Mouse (Mus musculus): Measurements from ENCODE around the gene Pcolce2. TPM values are rescaled to one million over a fixed set of nuclear protein-coding genes. Genes with fewer than 3 reads are reported as not detected.

Pcolce2 gene
- polyA plus RNA-seq, 1 experiment: 1.5 TPM

DNA sequence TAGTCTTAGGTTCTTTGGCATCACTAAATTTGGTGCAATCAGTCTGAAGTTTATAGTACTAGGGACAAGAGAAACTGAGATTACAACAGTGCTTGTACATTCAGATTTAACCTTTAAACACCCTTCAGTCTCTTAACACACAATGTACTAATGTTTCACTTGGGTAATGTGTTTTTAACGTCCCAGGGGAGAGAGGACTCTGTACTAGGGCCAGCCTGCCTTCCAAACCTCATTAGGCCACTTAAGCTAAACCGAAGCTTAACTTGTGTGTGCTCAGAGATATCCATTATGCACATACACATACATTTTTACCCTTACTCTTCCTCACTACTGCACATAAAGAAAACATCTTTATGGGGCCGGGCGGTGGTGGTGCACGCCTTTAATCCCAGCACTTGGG lies 109.9 kb downstream of the Pcolce2 start:
- peaks cover 2% of the 10 kb centered on the region; the same call in 1 of the 2 replicates for H3K4me1 ChIP-seq (ENCODE audit: control insufficient read depth, insufficient read depth, low read length)
- H3K27ac ChIP-seq (ENCODE audit: insufficient read depth, low read length): no peak overlapping the region
- TF ChIP-seq POLR2A (IDR thresholded peaks at IDR 0.05; ENCODE audit: extremely low read depth, insufficient read depth, low read length) (no peak), CTCF (IDR thresholded peaks at IDR 0.05; ENCODE audit: extremely low read depth, insufficient read depth, low read length) (no peak)
- no peak overlapping the region; the same call in 1 of the 2 replicates for H3K4me3 ChIP-seq (ENCODE audit: insufficient read depth, low read length)

Other genes starting within 250 kb of the Pcolce2 start
- 33.5 and 35.0 TPM in 2 replicates for gene Chst2, start 230.9 kb upstream of the Pcolce2 start, polyA plus RNA-seq (2012; rRNA removed)
- gene U2surp, start 125.6 kb upstream of the Pcolce2 start, polyA plus RNA-seq (2012; rRNA removed): 24.3 and 25.9 TPM in 2 replicates
- gene Paqr9, start 77.9 kb upstream of the Pcolce2 start, polyA plus RNA-seq (2012; rRNA removed): 18.0 and 19.0 TPM in 2 replicates
- 26.2 and 26.3 TPM in 2 replicates for gene Trpc1, start 112.8 kb downstream of the Pcolce2 start, polyA plus RNA-seq (2012; rRNA removed)
- 5.8 and 6.2 TPM in 2 replicates for gene Pls1, start 207.7 kb downstream of the Pcolce2 start, polyA plus RNA-seq (2012; rRNA removed)
- gene Atr, start 220.0 kb downstream of the Pcolce2 start, polyA plus RNA-seq (2012; rRNA removed): 8.7 and 9.4 TPM in 2 replicates

Measured in cortical plate, adult 2 months (tissue).